Mouse (Mus musculus) bone marrow macrophage, adult 2 months (primary cell): ENCODE results near the gene Gad1. TPM values are rescaled to one million over a fixed set of nuclear protein-coding genes. Genes with fewer than 3 reads are reported as not detected.
"Not testable (repeated sequence)": the region's sequence is repeated elsewhere in the genome, so short reads cannot be mapped to it uniquely, and the experiment has no call there.

Source experiments
- H3K27ac ChIP-seq: 2 replicates; pipeline ENCODE4 v1.5.1; 2012; ENCODE audit warnings: low read depth, low read length; ENCODE audit not compliant: insufficient read depth
- H3K4me1 ChIP-seq: 2 replicates; pipeline ENCODE4 v1.6.1; 2012; ENCODE audit warnings: low read length; ENCODE audit not compliant: control insufficient read depth, insufficient read depth
- H3K4me3 ChIP-seq: 2 replicates; pipeline ENCODE4 v1.5.1; 2012; ENCODE audit warnings: mild to moderate bottlenecking, low read length, moderate library complexity; ENCODE audit not compliant: insufficient read depth
- CTCF ChIP-seq: IDR thresholded peaks from 2 replicates; pipeline ENCODE4 v1.5.1; 2012; ENCODE audit warnings: low read depth, mild to moderate bottlenecking, low read length, moderate library complexity
- POLR2A ChIP-seq: IDR thresholded peaks from 2 replicates; pipeline ENCODE4 v1.6.1; 2012; ENCODE audit warnings: mild to moderate bottlenecking, low read depth, low read length, borderline replicate concordance
- polyA plus RNA-seq: library from polyadenylated mRNA; stranded (reverse); fragments of >200 nt; gene quantifications from 2 replicates; pipeline ENCODE4 v1.2.4, GENCODE M21; 2012; ENCODE audit not compliant: missing spikeins, insufficient read depth, insufficient read length

Gad1 gene
- not detected in 2 replicates for polyA plus RNA-seq

DNA sequence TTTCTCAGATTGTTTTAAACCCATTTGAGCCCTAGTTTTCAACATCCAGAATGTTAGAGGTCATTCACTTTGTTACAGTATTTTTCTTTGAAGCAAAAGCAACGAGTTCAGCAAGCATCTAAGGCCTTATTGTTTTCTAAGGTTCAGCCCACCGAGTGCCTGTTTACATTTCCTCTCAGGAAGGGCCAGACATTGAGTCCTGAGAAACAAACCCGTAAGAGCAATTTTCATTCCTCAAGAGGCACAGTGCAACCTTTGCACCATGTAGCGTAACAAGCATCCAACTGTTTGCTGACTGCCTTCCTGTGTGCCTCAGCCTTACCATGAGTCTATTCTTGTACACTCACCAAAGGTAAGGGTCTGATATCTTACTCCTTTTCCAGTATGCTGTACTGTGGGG, at the start of gene Gad1:
Gene Gad1, plus strand, starts transcription at position 301 of the 400 bp plus-strand sequence.
- no peak within 1 kb of the TSS for H3K27ac ChIP-seq

GRCm38 (mm10) chr2:70503436-70503835, 49.4 kb upstream of the Gad1 start:
- H3K4me1 ChIP-seq = no peaks in the 10 kb centered on the region
- H3K27ac ChIP-seq = no peak overlapping the region
- no peak for TF ChIP-seq CTCF
- TF ChIP-seq POLR2A = no peak
- H3K4me3 ChIP-seq = no peak overlapping the region

More for the DNA sequence above, at the start of gene Gad1:
- TF ChIP-seq CTCF (no peak), POLR2A (no peak)
- Histone ChIP-seq H3K4me3 (no peak within 1 kb of the TSS), H3K4me1 (no peaks in the 10 kb centered on the region)

DNA sequence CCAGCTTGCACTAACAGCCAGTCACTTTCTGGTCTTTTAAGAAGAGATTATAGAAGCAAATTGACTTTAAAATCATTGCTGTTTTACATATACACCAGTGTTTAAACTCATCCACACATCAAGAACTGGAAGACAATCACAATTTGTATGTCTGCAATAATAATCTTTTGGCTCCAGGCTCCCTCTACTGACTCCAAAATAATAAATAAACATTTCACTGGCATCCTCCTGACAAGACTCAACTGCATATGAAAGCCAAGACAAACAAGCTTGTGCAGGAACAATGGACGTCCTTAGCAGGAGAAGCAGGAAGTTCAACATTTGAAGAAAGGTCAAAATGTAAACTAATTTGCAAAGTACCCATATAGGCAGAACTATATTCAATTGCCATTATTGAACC, 47.6 kb upstream of the Gad1 start:
- Histone ChIP-seq H3K27ac (no peak overlapping the region), H3K4me3 (no peak overlapping the region), H3K4me1 (no peaks in the 10 kb centered on the region)
- TF ChIP-seq POLR2A (no peak), CTCF (no peak)

GRCm38 (mm10) chr2:70505896-70506295, 47.0 kb upstream of the Gad1 start:
- TF ChIP-seq CTCF = no peak
- no peak for TF ChIP-seq POLR2A
- H3K4me3 ChIP-seq = no peak overlapping the region
- H3K27ac ChIP-seq = no peak overlapping the region
- no peaks in the 10 kb centered on the region for H3K4me1 ChIP-seq

DNA sequence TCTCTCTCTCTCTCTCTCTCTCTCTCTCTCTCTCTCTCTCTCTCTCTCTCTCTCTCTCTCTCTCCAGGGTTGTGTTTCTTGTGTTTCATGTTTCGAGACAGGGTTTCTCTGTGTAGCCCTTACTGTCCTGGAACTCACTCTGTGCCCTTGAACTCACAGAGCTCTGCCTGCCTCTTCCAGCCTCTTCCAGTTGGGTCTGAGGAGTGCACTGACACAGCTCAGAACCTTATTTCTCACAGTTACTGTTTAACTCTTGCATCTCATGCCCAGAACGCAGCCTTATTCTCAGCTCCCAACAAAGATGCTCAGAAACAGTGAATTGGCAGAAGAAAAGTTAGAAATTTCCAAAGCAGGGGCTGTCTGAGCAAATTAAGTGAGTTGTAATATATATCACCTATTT, 46.5 kb upstream of the Gad1 start:
- Histone ChIP-seq H3K27ac (no peak overlapping the region), H3K4me3 (no peak overlapping the region), H3K4me1 (no peaks in the 10 kb centered on the region)
- TF ChIP-seq POLR2A (no peak), CTCF (no peak)

DNA sequence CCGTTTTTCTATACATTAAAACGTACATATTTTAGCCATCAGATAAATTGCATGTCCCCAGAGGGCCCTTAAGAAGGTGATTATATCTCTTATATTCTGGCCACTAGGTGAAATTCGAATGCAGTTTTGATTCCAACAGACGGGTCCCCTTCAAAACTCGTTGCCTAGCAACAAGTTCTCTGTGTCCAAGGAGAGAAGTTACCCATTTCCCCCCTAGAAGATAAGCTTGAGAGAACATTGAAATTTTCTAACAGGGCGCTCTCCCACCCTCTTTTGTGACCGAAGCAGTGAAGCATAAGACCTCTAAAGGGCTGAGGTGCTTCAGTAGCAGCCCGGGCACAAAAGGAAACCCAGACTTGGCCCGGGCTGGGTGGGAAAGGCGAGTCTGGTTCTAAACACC, 44.4 kb upstream of the Gad1 start, which contains the start of gene Erich2:
Gene Erich2, plus strand, starts transcription at position 324 of the 400 bp plus-strand sequence.
- Histone ChIP-seq H3K27ac (no peak within 1 kb of the TSS), H3K4me1 (no peaks in the 10 kb centered on the region), H3K4me3 (peak within 1 kb of the TSS; percentile 36)
- TF ChIP-seq CTCF (no peak), POLR2A (no peak)

- no peak for TF ChIP-seq CTCF
- TF ChIP-seq POLR2A = no peak
- Histone ChIP-seq H3K4me1 (no peaks in the 10 kb centered on the region), H3K4me3 (peak overlapping the region; percentile 36), H3K27ac (no peak overlapping the region)
These were observed 43.7 kb upstream of the Gad1 start for GRCm38 (mm10) chr2:70509021-70509632.

DNA sequence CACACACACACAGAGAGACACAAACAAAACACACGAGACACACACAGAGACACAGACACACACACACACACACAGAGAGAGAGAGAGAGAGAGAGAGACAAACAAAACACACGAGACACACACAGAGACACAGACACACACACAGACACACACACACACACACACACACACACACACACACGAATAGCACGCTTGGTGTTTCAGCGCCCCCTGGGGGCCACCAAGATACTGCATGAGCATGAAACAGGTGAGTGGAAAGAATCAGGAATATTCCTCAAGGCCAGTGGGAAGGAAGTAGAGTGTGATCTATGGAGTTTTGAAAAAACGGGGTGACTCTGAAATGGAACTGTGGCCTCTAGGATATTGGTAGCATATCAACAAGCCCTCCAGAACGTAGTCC, 14.6 kb upstream of the Gad1 start:
- TF ChIP-seq CTCF = peak; percentile 24; the same call in 1 of the 2 replicates
- not testable (repeated sequence) for H3K4me3 ChIP-seq, H3K4me1 ChIP-seq, H3K27ac ChIP-seq

DNA sequence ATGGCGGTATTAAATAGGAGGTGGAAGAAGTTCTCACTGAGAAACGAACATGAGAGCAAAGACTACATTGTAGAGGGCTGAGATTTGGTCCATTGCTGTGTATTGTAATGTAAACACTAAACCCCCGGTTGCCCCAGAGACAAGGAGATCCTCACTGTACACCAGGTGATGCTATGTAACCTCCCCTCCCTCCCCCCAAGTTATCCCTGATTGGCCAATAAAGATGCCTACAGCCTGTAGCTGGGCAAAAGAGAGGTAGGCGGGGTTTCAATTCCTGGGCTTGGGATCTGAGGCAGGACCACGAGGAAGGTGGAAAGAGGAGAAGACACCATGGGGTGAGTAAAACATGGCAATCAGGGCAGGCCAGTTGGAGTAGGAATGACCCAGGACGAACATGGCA, 2.2 kb upstream of the Gad1 start:
- TF ChIP-seq CTCF = no peak
- no peak for TF ChIP-seq POLR2A
- Histone ChIP-seq H3K4me3 (no peak overlapping the region), H3K27ac (no peak overlapping the region), H3K4me1 (no peaks in the 10 kb centered on the region)

DNA sequence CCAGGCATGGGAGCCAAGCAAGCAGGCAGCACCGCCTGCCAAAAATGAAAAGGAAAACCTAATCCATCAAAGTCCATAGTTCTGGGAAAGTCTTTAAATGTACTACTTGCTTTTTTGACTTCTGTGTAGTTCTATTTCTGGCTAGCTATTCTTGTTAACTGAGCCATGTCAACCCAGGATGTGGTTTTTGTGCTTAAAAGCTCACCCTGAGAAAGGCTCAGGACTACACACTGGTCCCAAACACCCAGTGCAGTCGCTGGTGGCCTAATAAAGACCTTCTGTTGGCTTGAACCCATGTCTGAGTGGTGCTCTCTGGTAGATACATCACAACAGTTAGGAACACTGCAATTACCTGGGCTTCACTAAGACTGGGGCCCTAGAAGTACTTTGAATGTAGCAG, 1.4 kb upstream of the Gad1 start:
- TF ChIP-seq POLR2A (no peak), CTCF (no peak)
- no peaks in the 10 kb centered on the region for H3K4me1 ChIP-seq
- no peak overlapping the region for H3K27ac ChIP-seq
- no peak overlapping the region for H3K4me3 ChIP-seq
